Mouse (Mus musculus) heart, embryonic 13.5 days (tissue): Measurements from ENCODE around the gene Itpr1. TPM values are rescaled to one million over a fixed set of nuclear protein-coding genes. Genes with fewer than 3 reads are reported as not detected.

ENCODE experiments used
- ATAC-seq: fragments of 200-750 bp; cut with Nextera tagmentation; 2 replicates; pipeline ENCODE4 v1.8.0; 2017; ENCODE audit warnings: moderate TSS enrichment; ENCODE audit not compliant: insufficient number of reproducible peaks, low FRiP score, low TSS enrichment; ENCODE audit errors: extremely low read depth
- H3K27ac ChIP-seq: fragments of 300-500 bp; sonication (generic); replicated peaks from 2 replicates; pipeline ENCODE4 v1.5.1; 2015; ENCODE audit warnings: moderate library complexity, mild to moderate bottlenecking, inconsistent platforms
- H3K27me3 ChIP-seq: fragments of 300-500 bp; sonication (generic); replicated peaks from 2 replicates; pipeline ENCODE4 v1.6.1; 2015; ENCODE audit warnings: mild to moderate bottlenecking, inconsistent platforms
- H3K36me3 ChIP-seq: fragments of 300-500 bp; sonication (generic); 2 replicates; pipeline ENCODE4 v1.6.1; 2015; ENCODE audit warnings: mild to moderate bottlenecking, inconsistent platforms
- H3K4me1 ChIP-seq: fragments of 300-500 bp; sonication (generic); 2 replicates; pipeline ENCODE4 v1.6.1; 2015; ENCODE audit warnings: inconsistent platforms
- H3K4me2 ChIP-seq: fragments of 300-500 bp; sonication (generic); 2 replicates; pipeline ENCODE4 v1.6.1; 2015; ENCODE audit warnings: inconsistent platforms, mild to moderate bottlenecking, moderate library complexity
- H3K4me3 ChIP-seq: fragments of 300-500 bp; sonication (generic); 2 replicates; pipeline ENCODE4 v1.5.1; 2015; ENCODE audit warnings: moderate library complexity, mild to moderate bottlenecking, inconsistent platforms
- H3K9ac ChIP-seq: fragments of 300-500 bp; sonication (generic); 2 replicates; pipeline ENCODE4 v1.6.1; 2015; ENCODE audit warnings: inconsistent platforms, mild to moderate bottlenecking, moderate library complexity
- H3K9me3 ChIP-seq: fragments of 300-500 bp; sonication (generic); 2 replicates; pipeline ENCODE4 v1.6.1; 2016; ENCODE audit warnings: inconsistent platforms
- WGBS: fragments of 180-500 bp; shearing (Covaris S2); methylation state at CpG from one replicate; pipeline ENCODE4 v1.1.7; 2015; ENCODE audit warnings: mixed read lengths; 5-methylcytosine and 5-hydroxymethylcytosine counted together
- polyA plus RNA-seq: library from polyadenylated mRNA; unstranded; fragments of >200 nt; fragmentation: Nextera tagmentation; extraction: Ambion mirVana; gene quantifications from 2 replicates; pipeline ENCODE4 v1.2.1, GENCODE M21; 2015

The Itpr1 gene
- polyA plus RNA-seq, 1 experiment from 2014 or later: 12.1 TPM

- Histone ChIP-seq H3K27ac (peak overlapping the region; percentile 32; the same call in 1 of the 2 replicates), H3K9ac (0 out of 2 replicates have a peak overlapping the region, but pooled peaks have one; percentile 40), H3K9me3 (no peaks in the 10 kb centered on the region), H3K4me3 (no peak overlapping the region), H3K27me3 (no peaks in the 10 kb centered on the region), H3K4me1 (peaks cover 3% of the 10 kb centered on the region; the same call in 1 of the 2 replicates), H3K36me3 (peaks cover 17% of the 10 kb centered on the region), H3K4me2 (peak overlapping the region; percentile 24; the same call in 1 of the 2 replicates)
- ATAC-seq: no peak
- WGBS: 41% methylated on average over 4 of the region's 4 CpGs
Measured at GRCm38 (mm10) chr6:108343781-108344310, 130.9 kb downstream of the Itpr1 start.

GRCm38 (mm10) chr6:108350801-108351200, 137.9 kb downstream of the Itpr1 start:
- no peak overlapping the region for H3K4me2 ChIP-seq
- peaks cover 46% of the 10 kb centered on the region for H3K36me3 ChIP-seq
- ATAC-seq: no peak
- no peak overlapping the region for H3K27ac ChIP-seq
- WGBS: 69% methylated on average over 2 of the region's 2 CpGs
- no peak overlapping the region for H3K4me3 ChIP-seq
- H3K4me1 ChIP-seq: peaks cover 8% of the 10 kb centered on the region; the same call in 1 of the 2 replicates
- no peaks in the 10 kb centered on the region for H3K9me3 ChIP-seq
- no peaks in the 10 kb centered on the region for H3K27me3 ChIP-seq
- no peak overlapping the region for H3K9ac ChIP-seq

- Histone ChIP-seq H3K4me2 (no peak overlapping the region), H3K27me3 (no peaks in the 10 kb centered on the region), H3K4me3 (no peak overlapping the region), H3K4me1 (peaks cover 8% of the 10 kb centered on the region; the same call in 1 of the 2 replicates), H3K9me3 (no peaks in the 10 kb centered on the region), H3K27ac (no peak overlapping the region), H3K9ac (no peak overlapping the region), H3K36me3 (peaks cover 58% of the 10 kb centered on the region)
- no peak for ATAC-seq
- 80% methylated on average over 8 of the region's 8 CpGs for WGBS
Measured at GRCm38 (mm10) chr6:108351998-108352397, 139.1 kb downstream of the Itpr1 start.

- Histone ChIP-seq H3K4me2 (no peak overlapping the region), H3K9ac (no peak overlapping the region), H3K36me3 (peaks cover 83% of the 10 kb centered on the region), H3K27me3 (no peaks in the 10 kb centered on the region), H3K27ac (no peak overlapping the region), H3K9me3 (no peaks in the 10 kb centered on the region), H3K4me1 (peaks cover 4% of the 10 kb centered on the region; the same call in 1 of the 2 replicates), H3K4me3 (no peak overlapping the region)
- 78% methylated on average over 4 of the region's 4 CpGs for WGBS
- no peak for ATAC-seq
Measured at GRCm38 (mm10) chr6:108367412-108367811, 154.5 kb downstream of the Itpr1 start.

- no peaks in the 10 kb centered on the region for H3K27me3 ChIP-seq
- H3K27ac ChIP-seq: no peak overlapping the region
- no peak for ATAC-seq
- peaks cover 70% of the 10 kb centered on the region for H3K36me3 ChIP-seq
- peaks cover 4% of the 10 kb centered on the region; the same call in 1 of the 2 replicates for H3K4me1 ChIP-seq
- no peak overlapping the region for H3K9ac ChIP-seq
- WGBS: 91% methylated on average over 11 of the region's 11 CpGs
- no peak overlapping the region for H3K4me2 ChIP-seq
- H3K4me3 ChIP-seq: no peak overlapping the region
- H3K9me3 ChIP-seq: no peaks in the 10 kb centered on the region
Measured at GRCm38 (mm10) chr6:108369031-108369430, 156.1 kb downstream of the Itpr1 start.

GRCm38 (mm10) chr6:108371347-108371893, 158.5 kb downstream of the Itpr1 start:
- Histone ChIP-seq H3K27ac (no peak overlapping the region), H3K9ac (no peak overlapping the region), H3K36me3 (peaks cover 49% of the 10 kb centered on the region), H3K27me3 (no peaks in the 10 kb centered on the region), H3K9me3 (no peaks in the 10 kb centered on the region), H3K4me2 (no peak overlapping the region), H3K4me3 (no peak overlapping the region), H3K4me1 (peaks cover 4% of the 10 kb centered on the region; the same call in 1 of the 2 replicates)
- ATAC-seq: no peak
- 83% methylated on average over 7 of the region's 7 CpGs for WGBS

GRCm38 (mm10) chr6:108374019-108374418, 161.1 kb downstream of the Itpr1 start:
- H3K4me2 ChIP-seq: no peak overlapping the region
- H3K4me1 ChIP-seq: no peaks in the 10 kb centered on the region
- H3K9me3 ChIP-seq: no peaks in the 10 kb centered on the region
- ATAC-seq: no peak
- no peak overlapping the region for H3K27ac ChIP-seq
- no peaks in the 10 kb centered on the region for H3K27me3 ChIP-seq
- H3K36me3 ChIP-seq: peaks cover 60% of the 10 kb centered on the region
- WGBS: 78% methylated on average over 7 of the region's 7 CpGs
- H3K9ac ChIP-seq: no peak overlapping the region
- no peak overlapping the region for H3K4me3 ChIP-seq

GRCm38 (mm10) chr6:108379041-108379440, 166.1 kb downstream of the Itpr1 start:
- peaks cover 74% of the 10 kb centered on the region for H3K36me3 ChIP-seq
- no peak overlapping the region; the same call in 1 of the 2 replicates for H3K27ac ChIP-seq
- H3K9me3 ChIP-seq: no peaks in the 10 kb centered on the region; the same call in 1 of the 2 replicates
- H3K9ac ChIP-seq: no peak overlapping the region
- H3K4me3 ChIP-seq: no peak overlapping the region
- 68% methylated on average over 3 of the region's 3 CpGs for WGBS
- H3K4me1 ChIP-seq: no peaks in the 10 kb centered on the region
- ATAC-seq: no peak
- H3K27me3 ChIP-seq: no peaks in the 10 kb centered on the region
- no peak overlapping the region for H3K4me2 ChIP-seq

- 66% methylated on average over 2 of the region's 2 CpGs for WGBS
- Histone ChIP-seq H3K36me3 (peaks cover 85% of the 10 kb centered on the region), H3K27ac (no peak overlapping the region), H3K4me2 (no peak overlapping the region), H3K4me1 (no peaks in the 10 kb centered on the region), H3K4me3 (no peak overlapping the region), H3K9me3 (no peaks in the 10 kb centered on the region; the same call in 1 of the 2 replicates), H3K27me3 (no peaks in the 10 kb centered on the region), H3K9ac (no peak overlapping the region)
- ATAC-seq: no peak
Measured at GRCm38 (mm10) chr6:108380209-108380608, 167.3 kb downstream of the Itpr1 start.

- whole genome bisulfite sequencing: 78% methylated on average over 6 of the region's 6 CpGs
- Histone ChIP-seq H3K9me3 (no peaks in the 10 kb centered on the region), H3K27ac (no peak overlapping the region), H3K4me2 (no peak overlapping the region), H3K4me3 (no peak overlapping the region), H3K4me1 (no peaks in the 10 kb centered on the region), H3K9ac (no peak overlapping the region), H3K27me3 (no peaks in the 10 kb centered on the region), H3K36me3 (peaks cover 97% of the 10 kb centered on the region)
- ATAC-seq: no peak
Measured at GRCm38 (mm10) chr6:108390624-108391324, 177.9 kb downstream of the Itpr1 start.

- 82% methylated on average over 8 of the region's 8 CpGs for whole genome bisulfite sequencing
- H3K27ac ChIP-seq: no peak overlapping the region
- no peaks in the 10 kb centered on the region for H3K4me1 ChIP-seq
- no peak for ATAC-seq
- H3K4me2 ChIP-seq: no peak overlapping the region
- H3K9ac ChIP-seq: no peak overlapping the region
- H3K4me3 ChIP-seq: no peak overlapping the region
- H3K36me3 ChIP-seq: peaks cover 98% of the 10 kb centered on the region
- H3K27me3 ChIP-seq: no peaks in the 10 kb centered on the region
- H3K9me3 ChIP-seq: no peaks in the 10 kb centered on the region
Measured at GRCm38 (mm10) chr6:108393131-108393530, 180.2 kb downstream of the Itpr1 start.
